Mouse (Mus musculus) spleen, embryonic (tissue): ENCODE measurements at regions not wholly inside any gene's neighbourhood (a gene's known extent, or its start where the extent isn't known, plus 50 kb on each side); places are given as distances from the start of the nearest gene placed in this dataset.

ENCODE experiments used
- CTCF ChIA-PET: fragments of 350-600 bp; sonication (Branson Sonifier 250); formaldehyde crosslinking; loops from one replicate; lab custom pipeline; 2022; lab: Charles Lee

GRCm38 (mm10) chr12:79993821-79994571, 118.8 kb downstream of the Zfp36l1 start:
- CTCF ChIA-PET, result interaction anchor here (0.6 to 0.8 kb wide), 2 partner anchors 42 to 119 kb away, joined by 3 to 6 read pairs; no protein-coding TSS in a partner anchor

- CTCF ChIA-PET, result interaction anchor here (0.6 kb wide), 1 partner anchor 433 kb away, joined by 3 read pairs; no protein-coding TSS in a partner anchor
Measured at GRCm38 (mm10) chr12:79991279-79991678, 121.5 kb downstream of the Zfp36l1 start.

- CTCF ChIA-PET, result no interaction called here
Measured at GRCm38 (mm10) chr12:79990751-79991150, 122.1 kb downstream of the Zfp36l1 start.

GRCm38 (mm10) chr12:79989582-79990110, 123.2 kb downstream of the Zfp36l1 start:
- CTCF ChIA-PET, result no interaction called here

DNA sequence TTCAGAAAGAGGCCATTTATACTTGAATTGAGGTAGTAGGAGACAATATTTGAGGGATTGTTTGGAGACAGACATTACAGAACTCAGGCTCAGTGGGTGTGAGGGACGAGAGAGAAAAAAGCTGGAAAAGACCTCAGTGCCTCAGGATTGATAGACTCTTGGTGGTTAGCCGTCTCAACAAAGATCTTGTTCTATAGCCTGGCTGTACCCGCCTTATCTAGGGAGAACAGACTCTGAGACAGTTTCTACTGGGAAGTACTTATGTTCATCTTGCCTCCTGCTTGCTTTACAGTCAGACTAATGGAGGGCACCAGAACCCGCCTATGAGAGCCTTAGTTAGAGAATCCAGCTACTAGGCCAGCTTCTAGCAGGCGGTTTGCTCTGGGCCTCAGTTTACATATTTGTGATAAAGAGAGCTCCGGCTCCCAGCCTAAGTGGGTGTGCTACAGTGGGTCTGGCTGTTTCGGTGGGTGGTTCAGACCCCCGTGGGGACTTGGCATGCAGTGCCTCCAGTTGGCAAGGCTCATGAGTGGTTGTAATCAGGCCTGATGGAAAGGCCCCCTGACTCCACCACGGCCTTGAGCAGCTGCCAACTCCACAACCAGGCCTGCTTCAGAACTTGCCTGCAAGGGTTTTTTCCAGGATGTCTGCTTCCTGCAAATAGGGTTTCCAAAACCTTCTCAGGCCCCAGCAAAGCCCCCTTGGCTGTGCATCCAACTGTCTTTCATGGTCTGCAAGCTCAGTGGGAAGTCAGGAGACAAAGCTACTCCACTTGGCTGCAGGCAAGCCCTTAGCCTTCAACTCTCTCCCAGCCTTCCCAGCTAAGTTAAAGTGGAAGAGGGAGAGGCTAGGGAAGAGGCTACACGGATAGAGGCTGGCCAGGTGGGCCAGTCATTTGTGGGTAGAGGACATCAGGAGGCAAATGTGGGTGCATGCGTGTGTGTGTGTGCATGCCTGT, 124.1 kb downstream of the Zfp36l1 start:
- CTCF ChIA-PET, result interaction anchor here (1.2 kb wide), 1 partner anchor 22 kb away, joined by 3 read pairs; no protein-coding TSS in a partner anchor

- CTCF ChIA-PET, result interaction anchor here (0.6 kb wide), 1 partner anchor 94 kb away, joined by 11 read pairs; no protein-coding TSS in a partner anchor
Measured at GRCm38 (mm10) chr12:79986241-79986976, 126.4 kb downstream of the Zfp36l1 start.

DNA sequence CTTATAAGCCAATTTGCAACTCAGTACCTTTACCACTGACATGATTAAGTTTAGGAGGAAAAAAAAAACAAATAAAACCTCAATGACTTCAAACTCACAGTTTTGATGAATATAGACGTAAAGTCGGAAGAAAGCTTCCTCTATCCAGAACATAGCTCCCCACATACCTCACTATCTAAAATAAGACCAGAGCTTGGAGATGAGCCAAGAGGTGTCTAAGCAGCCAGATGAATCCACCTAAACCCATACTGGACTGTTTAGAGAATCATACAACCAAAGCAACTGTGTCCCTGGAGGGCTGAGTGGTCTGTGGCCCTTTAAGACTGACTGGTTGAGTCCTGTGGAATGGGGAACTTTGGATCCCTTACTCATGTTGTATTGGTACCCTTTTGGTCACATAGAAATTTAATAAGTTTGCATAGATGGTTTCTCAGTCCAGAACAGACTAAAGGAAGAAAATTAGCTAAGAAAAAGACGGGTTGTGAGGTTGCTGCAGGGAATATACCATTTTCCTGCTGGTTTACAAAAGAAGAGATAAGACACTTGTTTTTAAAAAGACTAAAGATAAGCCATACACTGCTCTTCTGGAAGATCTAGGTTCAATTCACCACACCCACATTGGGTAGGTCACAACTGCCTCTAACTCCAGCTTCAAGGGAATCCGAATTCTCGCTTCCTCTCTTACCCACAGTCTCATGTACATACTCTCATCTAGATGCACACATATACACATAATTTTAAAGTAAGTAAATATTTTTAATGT, 127.6 kb downstream of the Zfp36l1 start:
- CTCF ChIA-PET, result interaction anchor here (0.5 to 0.6 kb wide), 2 partner anchors 93 to 98 kb away, joined by 3 to 11 read pairs; no protein-coding TSS in a partner anchor

- CTCF ChIA-PET, result interaction anchor here (0.7 kb wide), 1 partner anchor 9 kb away, joined by 3 read pairs; no protein-coding TSS in a partner anchor
Measured at GRCm38 (mm10) chr12:79984025-79984790, 128.6 kb downstream of the Zfp36l1 start.

DNA sequence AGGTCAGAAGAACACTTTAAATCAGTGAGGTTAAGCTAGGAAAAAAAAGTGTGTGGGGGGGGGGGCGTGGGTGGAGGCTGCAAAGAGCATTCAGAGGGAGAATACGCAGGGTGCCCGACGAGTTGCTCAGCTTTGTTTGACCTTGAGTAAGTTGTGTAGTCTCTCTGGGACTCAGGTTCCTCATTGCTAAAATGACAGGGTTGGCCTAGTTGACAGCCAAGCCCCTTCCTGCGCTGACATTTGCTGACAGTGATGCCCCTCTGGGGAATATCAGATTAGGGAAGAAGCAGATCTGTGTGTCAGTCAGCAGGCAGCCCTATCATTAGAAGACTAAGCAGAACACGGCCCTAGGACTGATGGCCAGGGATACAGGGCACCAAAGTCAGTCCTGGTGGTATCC, 129.6 kb downstream of the Zfp36l1 start:
- CTCF ChIA-PET, result no interaction called here

DNA sequence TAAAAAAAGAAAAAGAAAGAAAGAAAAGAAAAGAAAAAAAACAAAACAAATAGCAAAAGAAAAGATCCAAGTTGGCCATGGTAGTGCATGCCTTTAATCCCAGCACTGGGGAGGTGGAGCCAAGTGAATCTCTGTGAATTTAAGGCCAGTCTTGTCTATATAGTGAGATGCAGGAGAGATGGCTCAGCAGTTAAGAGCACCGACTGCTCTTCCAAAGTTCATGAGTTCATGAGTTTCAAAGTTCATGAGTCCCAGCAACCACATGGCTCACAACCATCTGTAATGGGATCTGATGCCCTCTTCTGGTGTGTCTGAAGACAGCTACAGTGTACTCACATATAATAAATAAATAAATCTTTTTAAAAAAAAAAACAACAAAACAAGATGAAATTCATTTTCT, 130.3 kb downstream of the Zfp36l1 start:
- CTCF ChIA-PET, result interaction anchor here (0.7 kb wide), 1 partner anchor 426 kb away, joined by 6 read pairs; no protein-coding TSS in a partner anchor

GRCm38 (mm10) chr12:79980711-79981110, 132.1 kb downstream of the Zfp36l1 start:
- CTCF ChIA-PET, result no interaction called here

GRCm38 (mm10) chr12:79977136-79977535, 135.7 kb downstream of the Zfp36l1 start:
- CTCF ChIA-PET, result no interaction called here

DNA sequence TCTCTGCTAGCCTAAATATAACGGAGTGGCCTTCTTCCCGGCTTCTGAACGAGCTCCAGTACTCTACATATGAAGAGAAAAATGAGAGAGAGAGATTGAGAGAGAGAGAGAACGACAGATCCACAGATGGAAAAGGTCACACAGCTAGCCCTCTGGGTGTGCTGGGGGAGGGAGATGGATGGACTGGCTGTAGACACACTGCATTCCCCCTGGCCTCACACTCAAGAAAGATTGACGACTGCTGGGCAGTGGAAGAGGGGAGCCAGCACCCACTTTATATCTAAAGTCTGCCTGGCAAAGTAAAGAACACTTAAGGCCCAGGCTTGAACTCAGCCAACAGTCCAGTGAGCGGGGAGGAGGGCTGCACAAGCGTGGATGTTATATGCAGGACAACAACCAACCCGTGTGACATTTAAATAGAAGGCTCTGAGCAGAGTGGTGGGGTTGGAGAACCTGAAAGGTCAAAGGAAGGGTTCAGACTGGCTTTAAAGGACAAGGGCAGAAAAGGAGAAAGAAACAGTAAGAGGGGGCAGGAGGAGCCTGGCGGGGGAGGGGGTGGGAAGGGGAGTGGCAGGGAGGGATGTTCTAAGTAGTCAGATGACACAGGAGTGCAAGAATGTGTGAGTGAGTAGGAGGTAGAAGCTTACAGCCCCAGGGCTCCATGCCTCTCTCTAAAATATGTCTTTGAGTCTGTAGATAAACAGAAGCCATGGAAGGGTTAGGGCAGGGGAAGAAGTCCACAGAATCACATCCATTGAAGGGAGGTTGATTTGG, 137.2 kb downstream of the Zfp36l1 start:
- CTCF ChIA-PET, result interaction anchor here (1.1 kb wide), 1 partner anchor 8 kb away, joined by 3 read pairs; no protein-coding TSS in a partner anchor

GRCm38 (mm10) chr12:79975050-79975449, 137.8 kb downstream of the Zfp36l1 start:
- CTCF ChIA-PET, result interaction anchor here (1.1 kb wide), 1 partner anchor 9 kb away, joined by 3 read pairs; no protein-coding TSS in a partner anchor

DNA sequence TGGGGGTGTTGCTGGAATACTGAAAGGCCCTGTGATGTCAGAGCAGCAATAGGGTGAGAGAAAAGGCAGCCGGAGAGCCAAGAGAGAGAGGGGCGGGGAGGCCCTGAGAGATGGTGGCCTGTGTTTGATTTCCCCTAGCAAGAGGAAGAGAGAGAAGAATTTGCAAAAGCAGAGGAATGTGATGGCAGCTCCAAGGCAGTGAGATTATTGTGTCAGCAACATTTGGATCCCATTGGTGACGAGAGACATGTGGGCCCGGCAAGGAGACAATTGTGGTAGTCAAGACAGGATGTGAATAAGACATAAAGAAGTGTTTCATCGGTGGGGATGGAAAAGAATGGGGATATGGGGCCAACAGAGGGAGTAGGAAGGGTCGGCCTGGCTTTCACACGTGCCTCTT, 138.3 kb downstream of the Zfp36l1 start:
- CTCF ChIA-PET, result interaction anchor here (0.7 kb wide), 1 partner anchor 18 kb away, joined by 8 read pairs; no protein-coding TSS in a partner anchor

GRCm38 (mm10) chr12:79973566-79974230, 139.1 kb downstream of the Zfp36l1 start:
- CTCF ChIA-PET, result interaction anchor here (0.6 to 0.7 kb wide), 2 partner anchors 19 to 130 kb away, joined by 3 to 8 read pairs; no protein-coding TSS in a partner anchor

DNA sequence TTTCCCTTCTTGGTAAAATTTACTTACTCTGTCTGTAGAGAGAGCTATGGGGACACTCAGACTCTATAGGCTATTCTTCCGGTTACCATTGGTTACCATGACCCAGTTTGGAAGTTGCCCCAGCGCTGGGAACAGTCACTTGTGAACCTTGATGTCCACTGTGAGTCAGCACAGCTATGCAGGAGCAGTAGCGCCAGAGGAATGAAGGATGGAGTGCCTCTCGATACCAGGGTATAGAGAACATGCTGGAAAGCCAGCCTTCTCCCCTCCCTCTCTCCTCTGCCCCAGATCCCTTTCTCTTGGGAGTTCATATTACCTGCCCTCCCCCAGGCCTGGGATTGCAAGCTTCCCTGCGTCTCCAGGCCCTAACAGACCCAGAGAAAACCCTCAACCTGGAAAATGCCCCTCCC, 141.8 kb downstream of the Zfp36l1 start:
- CTCF ChIA-PET, result no interaction called here
